Mouse (Mus musculus): ENCODE measurements around the gene Hivep3. TPM values are rescaled to one million over a fixed set of nuclear protein-coding genes. Genes with fewer than 3 reads are reported as not detected.

The Hivep3 gene
- total and polyA plus RNA-seq, 3 experiments: not detected

GRCm38 (mm10) chr4:119968887-119969286, 235.3 kb downstream of the Hivep3 start:
- Histone ChIP-seq H3K9ac (ENCODE audit: control insufficient read depth, low read depth, low read length, poor library complexity, severe bottlenecking) (no peak overlapping the region), H3K4me3 (ENCODE audit: control insufficient read depth in 1 of 2, insufficient read depth in 1 of 2, low read depth in 2 of 2, low read length in 2 of 2) (no peak overlapping the region), H3K27me3 (ENCODE audit: control insufficient read depth in 1 of 2, insufficient read depth in 2 of 2, low read length in 2 of 2) (no peaks in the 10 kb centered on the region), H3K4me1 (ENCODE audit: control insufficient read depth in 1 of 2, insufficient read depth in 2 of 2, low read length in 2 of 2) (no peaks in the 10 kb centered on the region), H3K79me2 (ENCODE audit: control insufficient read depth, insufficient read depth, low read length, poor library complexity) (no peaks in the 10 kb centered on the region), H3K36me3 (ENCODE audit: control insufficient read depth in 1 of 2, insufficient read depth in 2 of 2, low read length in 2 of 2) (no peaks in the 10 kb centered on the region), H3K27ac (ENCODE audit: control insufficient read depth, low read depth, low read length) (no peak overlapping the region), H3K9me3 (replicated peaks; ENCODE audit: insufficient read depth, low read length) (no peaks in the 10 kb centered on the region)
- TF ChIP-seq ZKSCAN1 (IDR thresholded peaks at IDR 0.05; ENCODE audit: low read depth, low read length) (no peak), BHLHE40 (IDR thresholded peaks at IDR 0.05; ENCODE audit: borderline replicate concordance, low read depth, low read length) (no peak), SIN3A (IDR thresholded peaks at IDR 0.05; ENCODE audit: low read length) (no peak), USF1 (IDR thresholded peaks at IDR 0.05; ENCODE audit: low read depth, low read length) (no peak)
- DNase-seq (ENCODE audit: low read depth, low spot score): no peak

- no peaks in the 10 kb centered on the region for H3K27me3 ChIP-seq (ENCODE audit: control insufficient read depth in 1 of 2, insufficient read depth in 2 of 2, low read length in 2 of 2)
- TF ChIP-seq ETS1 (IDR thresholded peaks at IDR 0.05; ENCODE audit: low read depth, low read length): no peak
- TF ChIP-seq MXI1 (IDR thresholded peaks at IDR 0.05; ENCODE audit: low read depth, low read length): no peak
- TF ChIP-seq EP300 (IDR thresholded peaks at IDR 0.05; ENCODE audit: low read depth in 1 of 2, low read length in 2 of 2): no peak
- no peak for TF ChIP-seq NRF1 (IDR thresholded peaks at IDR 0.05; ENCODE audit: insufficient read depth, low read depth, low read length, poor library complexity, severe bottlenecking)
- no peak for TF ChIP-seq NELFE (IDR thresholded peaks at IDR 0.05; ENCODE audit: low read depth, low read length)
- TF ChIP-seq SMC3 (IDR thresholded peaks at IDR 0.05; ENCODE audit: low read depth, low read length): no peak
- TF ChIP-seq POLR2AphosphoS5 (IDR thresholded peaks at IDR 0.05; ENCODE audit: borderline replicate concordance, low read depth, low read length): no peak
- TF ChIP-seq MAX (IDR thresholded peaks at IDR 0.05; ENCODE audit: low read length): no peak
- TF ChIP-seq TCF12 (IDR thresholded peaks at IDR 0.05; ENCODE audit: low read depth, low read length): no peak
- TF ChIP-seq TAL1 (IDR thresholded peaks at IDR 0.05; ENCODE audit: low read length): no peak
- TF ChIP-seq ZC3H11A (IDR thresholded peaks at IDR 0.05; ENCODE audit: low read depth, low read length): no peak
- TF ChIP-seq MAFK (IDR thresholded peaks at IDR 0.05; ENCODE audit: borderline replicate concordance, low read depth, low read length): no peak
- TF ChIP-seq TBP (IDR thresholded peaks at IDR 0.05; ENCODE audit: low read depth, low read length): no peak
- no peak for TF ChIP-seq E2F4 (IDR thresholded peaks at IDR 0.05; ENCODE audit: borderline replicate concordance, low read depth, low read length)
- no peak for TF ChIP-seq KAT2A (conservative IDR thresholded peaks at IDR 0.05; ENCODE audit: low read depth, low read length)
- DNase-seq (ENCODE audit: low read depth, low spot score): no peak
- H3K9me3 ChIP-seq (replicated peaks; ENCODE audit: insufficient read depth, low read length): no peaks in the 10 kb centered on the region
- H3K79me2 ChIP-seq (ENCODE audit: control insufficient read depth, insufficient read depth, low read length, poor library complexity): no peaks in the 10 kb centered on the region
- no peaks in the 10 kb centered on the region for H3K36me3 ChIP-seq (ENCODE audit: control insufficient read depth in 1 of 2, insufficient read depth in 2 of 2, low read length in 2 of 2)
- H3K27ac ChIP-seq (ENCODE audit: control insufficient read depth, low read depth, low read length): no peak overlapping the region
- no peaks in the 10 kb centered on the region for H3K4me1 ChIP-seq (ENCODE audit: control insufficient read depth in 1 of 2, insufficient read depth in 2 of 2, low read length in 2 of 2)
- H3K4me3 ChIP-seq (ENCODE audit: control insufficient read depth in 1 of 2, insufficient read depth in 1 of 2, low read depth in 2 of 2, low read length in 2 of 2): no peak overlapping the region
- H3K9ac ChIP-seq (ENCODE audit: control insufficient read depth, low read depth, low read length, poor library complexity, severe bottlenecking): no peak overlapping the region
Observed at GRCm38 (mm10) chr4:119970166-119970565, 236.6 kb downstream of the Hivep3 start.

Data from MEL (cell line).